Mouse (Mus musculus) left cerebral cortex, adult 2 months (tissue): ENCODE measurements around the gene Prkn. TPM values are rescaled to one million over a fixed set of nuclear protein-coding genes. Genes with fewer than 3 reads are reported as not detected.

ENCODE experiments used
- DNase-seq, 2 experiments: peaks; one replicate each; pipeline ENCODE4 v3.0.0; 2021 to 2022; ENCODE audit warnings: low spot score in 2 of 2, mixed read lengths in 1 of 2; ENCODE audit errors: extremely low spot score in 1 of 2
- H3K27ac ChIP-seq: fragments of 200-600 bp; 2 replicates; pipeline ENCODE4 v1.8.1; 2022
- H3K4me3 ChIP-seq: fragments of 200-600 bp; 2 replicates; pipeline ENCODE4 v1.8.1; 2022
- CTCF ChIP-seq: fragments of 200-600 bp; IDR thresholded peaks from 2 replicates; pipeline ENCODE4 v1.8.1; 2022; ENCODE audit warnings: antibody characterized with exemption, mild to moderate bottlenecking, moderate library complexity
- intact Hi-C: fragments of 180-260 bp; cut with DNase I; formaldehyde crosslinking; loops from one replicate; pipeline ENCODE4 v1.15.1; 2025
- total RNA-seq, 2 experiments: library from RNA; stranded (reverse); gene quantifications; 2 replicates each; pipeline ENCODE4 v1.2.3; 2021

Prkn gene
- total RNA-seq, 2 experiments from 2014 or later, result 17.2 to 18.8 TPM

- intact Hi-C loops, result no loop called here
Measured at GRCm38 (mm10) chr17:11887591-11888205, 1047.5 kb downstream of the Prkn start.

DNA sequence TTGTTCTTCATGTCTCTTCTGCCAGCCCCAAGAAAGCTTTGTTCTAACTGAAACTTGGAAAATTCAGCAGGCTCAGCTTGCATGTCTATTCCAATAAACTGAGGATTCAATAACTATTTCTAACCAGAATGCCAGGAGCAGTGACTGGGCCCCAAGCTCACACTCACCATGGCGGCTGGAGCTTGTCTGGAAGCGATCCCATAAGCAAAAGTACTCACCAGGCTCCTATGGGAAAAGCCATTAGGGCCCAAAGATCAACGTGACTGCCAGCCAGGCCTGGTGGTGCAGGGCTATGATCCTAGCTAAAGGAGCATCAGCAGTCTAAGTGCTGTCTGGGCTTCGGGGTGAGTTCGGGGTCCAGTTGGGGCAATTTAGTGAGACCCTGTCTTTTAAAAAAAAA is 1048.6 kb downstream of the Prkn start:
- intact Hi-C loops, result no loop called here
- no peak overlapping the region for H3K27ac ChIP-seq
- DNase-seq, result no peak
- no peak overlapping the region for H3K4me3 ChIP-seq
- TF ChIP-seq CTCF, result no peak

More at GRCm38 (mm10) chr17:11887591-11888205, 1047.5 kb downstream of the Prkn start:
- TF ChIP-seq CTCF, result no peak
- DNase-seq, result no peak
- H3K4me3 ChIP-seq, result no peak overlapping the region
- no peak overlapping the region for H3K27ac ChIP-seq

DNA sequence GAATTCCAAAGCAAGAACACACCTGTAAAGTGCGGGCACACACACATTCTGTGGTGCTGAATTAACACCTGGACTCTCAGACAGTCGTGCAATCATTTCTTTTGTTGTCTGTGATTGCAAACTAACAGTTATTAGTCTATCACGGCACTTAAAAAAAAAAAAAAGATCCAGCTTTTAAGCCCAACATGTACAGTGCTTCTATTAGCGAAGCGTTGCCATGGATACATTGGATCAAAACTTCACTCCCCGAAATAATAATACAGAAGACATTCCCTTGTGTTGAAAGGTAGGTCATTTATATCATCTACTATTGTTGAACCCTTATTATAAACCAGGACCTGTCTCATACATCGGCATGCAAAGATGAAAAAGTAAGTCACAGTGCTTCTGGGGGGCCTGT is 1060.1 kb downstream of the Prkn start:
- no peak for DNase-seq
- no peak overlapping the region for H3K4me3 ChIP-seq
- intact Hi-C loops, result no loop called here
- no peak for TF ChIP-seq CTCF
- no peak overlapping the region for H3K27ac ChIP-seq

DNA sequence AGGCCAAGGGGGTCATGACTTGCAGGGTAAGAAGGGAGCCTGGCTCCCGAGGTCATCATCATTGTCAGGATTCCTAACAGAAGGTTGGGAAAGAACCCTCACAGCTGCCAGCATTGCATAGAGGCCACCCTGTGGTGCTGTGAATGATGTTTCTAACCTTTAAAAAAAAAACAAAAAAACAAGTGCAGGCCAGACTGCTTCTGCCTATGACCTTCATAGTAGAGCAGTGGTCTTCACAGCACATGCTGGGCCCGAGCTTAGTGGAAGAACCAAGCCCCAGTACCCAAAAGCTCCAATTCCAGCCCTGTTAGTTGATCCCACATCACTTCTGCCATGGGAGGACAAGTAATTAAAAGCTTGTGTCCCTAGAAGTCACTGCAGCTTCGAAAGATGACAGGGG is 1061.5 kb downstream of the Prkn start:
- Histone ChIP-seq H3K27ac (no peak overlapping the region), H3K4me3 (no peak overlapping the region)
- TF ChIP-seq CTCF, result no peak
- no peak for DNase-seq
- intact Hi-C loops, result no loop called here

DNA sequence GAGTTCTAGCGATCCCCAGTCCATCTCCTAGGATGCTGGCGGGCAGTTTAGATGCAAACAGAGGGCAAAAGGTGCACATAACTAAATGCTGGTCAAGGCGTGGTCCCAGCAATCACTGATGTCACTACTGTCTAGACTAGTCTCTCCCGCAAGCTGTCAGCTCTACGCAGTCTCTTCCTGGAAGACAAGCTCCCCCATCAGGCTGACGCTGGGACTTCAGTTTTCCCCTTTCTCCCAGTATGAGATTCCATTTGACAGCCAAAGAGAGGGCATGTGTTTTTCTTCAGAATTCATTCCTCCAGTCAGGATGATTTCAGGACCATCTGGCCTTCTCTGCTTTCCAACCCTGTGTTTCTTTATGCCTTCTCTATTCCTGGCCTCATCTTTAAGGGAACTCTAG is 1062.8 kb downstream of the Prkn start:
- no peak overlapping the region for H3K27ac ChIP-seq
- no peak for DNase-seq
- intact Hi-C loops, result no loop called here
- TF ChIP-seq CTCF, result peak; percentile 53
- no peak overlapping the region for H3K4me3 ChIP-seq

DNA sequence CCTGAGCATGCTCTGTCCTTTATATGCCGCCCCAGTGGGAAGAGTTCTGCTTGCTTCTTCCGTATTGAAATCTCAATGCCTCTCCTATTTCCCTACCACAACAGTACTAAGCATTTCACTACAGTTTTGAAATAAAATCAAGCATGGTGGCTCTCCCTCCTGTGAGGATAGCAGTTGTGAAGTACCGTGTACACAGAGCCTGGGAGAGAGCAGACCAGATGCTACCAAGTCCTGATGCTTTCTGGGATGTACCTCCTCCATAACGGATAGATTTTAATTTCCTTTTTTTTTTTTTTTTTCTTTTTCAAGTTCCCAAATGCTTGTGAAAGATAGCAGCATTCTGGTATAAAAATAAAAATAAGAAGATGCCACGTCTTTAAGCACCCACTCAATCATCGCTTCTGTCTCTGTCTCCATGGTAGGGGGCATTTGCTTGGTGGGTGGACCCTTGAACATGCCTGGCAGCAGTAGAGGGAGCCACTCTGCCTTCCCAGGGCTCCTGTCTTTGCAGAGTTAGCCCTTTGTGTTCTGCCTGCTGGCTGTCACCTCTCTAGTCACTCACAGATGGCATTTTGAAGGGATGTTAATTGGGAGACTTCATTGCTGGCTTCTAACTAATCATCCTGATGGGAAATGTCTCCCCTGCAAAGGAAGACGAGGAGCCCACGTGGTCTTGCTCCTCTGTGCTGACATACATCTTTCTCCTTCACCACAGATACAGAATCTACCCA is 1070.6 kb downstream of the Prkn start:
- Histone ChIP-seq H3K27ac (no peak overlapping the region), H3K4me3 (no peak overlapping the region)
- DNase-seq, result no peak
- intact Hi-C loops, result no loop called here
- no peak for TF ChIP-seq CTCF

- TF ChIP-seq CTCF, result no peak
- H3K4me3 ChIP-seq, result no peak overlapping the region
- DNase-seq, result no peak
- no peak overlapping the region for H3K27ac ChIP-seq
- intact Hi-C loops, result no loop called here
Measured at GRCm38 (mm10) chr17:11912136-11912535, 1072.0 kb downstream of the Prkn start.

DNA sequence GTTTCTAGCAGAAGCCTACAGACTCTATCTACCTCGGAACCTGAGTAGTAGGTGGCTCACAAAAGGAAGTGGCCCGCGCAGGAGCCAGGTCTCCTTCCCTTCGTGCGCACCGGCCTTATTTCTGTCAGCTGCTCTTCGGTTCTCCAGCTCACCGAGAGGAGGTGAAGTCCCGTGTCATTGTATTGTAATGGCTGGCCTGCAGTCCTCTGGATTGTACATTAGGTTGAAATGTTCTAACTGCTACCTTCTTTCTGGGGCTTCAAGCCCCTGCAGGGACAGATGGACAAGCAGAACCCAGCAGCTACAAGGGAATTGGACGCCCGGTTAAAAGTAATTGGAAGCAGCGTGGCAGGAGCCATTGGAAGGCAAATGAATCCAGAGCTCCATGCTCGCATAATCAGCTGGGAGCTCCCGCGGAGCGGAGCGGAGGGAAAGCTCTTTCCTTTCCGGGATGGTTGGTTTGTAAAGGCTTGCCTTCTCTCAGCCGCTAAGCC is 1072.7 kb downstream of the Prkn start:
- DNase-seq, result peak in 1 of 2 experiments; percentile 28
- Histone ChIP-seq H3K4me3 (peak overlapping the region; percentile 26), H3K27ac (no peak overlapping the region)
- intact Hi-C loops, result no loop called here
- TF ChIP-seq CTCF, result no peak

DNA sequence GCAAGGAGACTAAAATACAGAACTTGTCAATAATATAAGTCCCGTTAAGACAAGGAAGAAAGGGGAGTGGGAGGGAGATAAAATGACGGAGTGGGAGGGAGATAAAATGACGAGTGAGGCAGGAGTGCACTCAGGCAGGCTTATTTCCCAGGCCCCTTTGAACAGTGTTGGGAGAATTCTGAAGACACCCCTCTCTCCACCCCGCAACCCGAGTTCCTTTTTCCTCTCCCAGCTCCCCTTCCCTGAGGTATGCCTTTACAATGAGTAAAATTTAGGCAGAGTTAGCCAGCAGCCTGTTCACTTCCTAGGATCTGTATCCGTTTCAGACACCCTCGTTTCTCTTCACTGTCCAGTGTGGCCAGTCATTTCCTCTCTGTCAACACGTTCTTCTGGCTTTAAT is 1073.4 kb downstream of the Prkn start:
- H3K4me3 ChIP-seq, result no peak overlapping the region
- TF ChIP-seq CTCF, result no peak

GRCm38 (mm10) chr17:11914451-11914850 is 1074.3 kb downstream of the Prkn start:
- no peak for DNase-seq
- Histone ChIP-seq H3K27ac (no peak overlapping the region), H3K4me3 (no peak overlapping the region)
- no peak for TF ChIP-seq CTCF
- intact Hi-C loops, result no loop called here

More for the DNA sequence above, 1073.4 kb downstream of the Prkn start:
- intact Hi-C loops, result no loop called here
- no peak overlapping the region for H3K27ac ChIP-seq
- DNase-seq, result no peak

DNA sequence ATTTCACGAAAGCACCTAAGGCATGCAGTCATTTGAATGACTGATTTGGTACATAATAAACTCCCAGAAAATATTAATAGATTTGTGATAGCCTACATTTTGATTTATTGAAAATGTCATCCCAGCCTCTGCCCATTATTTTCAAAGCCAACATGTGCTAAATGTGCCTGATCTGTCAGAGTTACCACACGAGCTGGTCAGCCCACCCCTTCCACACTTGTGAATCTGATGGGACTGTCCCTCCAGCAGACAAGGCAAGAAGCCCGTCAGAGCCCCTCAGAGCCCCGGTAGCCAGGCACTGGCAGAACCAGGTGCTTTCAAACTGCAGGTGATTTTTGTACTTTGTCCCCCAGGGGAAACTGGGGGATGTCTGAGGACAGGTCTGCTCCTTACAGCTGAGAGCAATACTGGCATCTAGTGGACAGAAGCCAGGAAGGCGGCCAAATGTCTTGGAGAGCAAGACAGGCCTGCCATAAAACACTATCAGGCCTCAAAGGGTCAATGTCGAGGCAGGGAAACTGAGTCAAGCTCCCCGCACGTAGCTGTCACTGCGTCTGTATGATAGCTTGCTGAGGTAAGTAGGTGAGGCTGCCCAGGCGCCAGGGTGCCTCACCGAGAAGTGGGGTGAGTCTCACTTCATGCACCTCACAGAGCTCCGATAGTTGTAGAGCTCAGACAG is 1078.1 kb downstream of the Prkn start:
- peak; percentile 43 to 44 for DNase-seq
- H3K4me3 ChIP-seq, result no peak overlapping the region
- H3K27ac ChIP-seq, result no peak overlapping the region
- TF ChIP-seq CTCF, result peak; percentile 63
- intact Hi-C loops, result no loop called here

GRCm38 (mm10) chr17:11919581-11919980 is 1079.4 kb downstream of the Prkn start:
- Histone ChIP-seq H3K27ac (no peak overlapping the region), H3K4me3 (no peak overlapping the region)
- intact Hi-C loops, result no loop called here
- TF ChIP-seq CTCF, result no peak
- DNase-seq, result no peak
